Mouse (Mus musculus): Measurements from ENCODE around the gene Elk3.

The Elk3 gene

DNA sequence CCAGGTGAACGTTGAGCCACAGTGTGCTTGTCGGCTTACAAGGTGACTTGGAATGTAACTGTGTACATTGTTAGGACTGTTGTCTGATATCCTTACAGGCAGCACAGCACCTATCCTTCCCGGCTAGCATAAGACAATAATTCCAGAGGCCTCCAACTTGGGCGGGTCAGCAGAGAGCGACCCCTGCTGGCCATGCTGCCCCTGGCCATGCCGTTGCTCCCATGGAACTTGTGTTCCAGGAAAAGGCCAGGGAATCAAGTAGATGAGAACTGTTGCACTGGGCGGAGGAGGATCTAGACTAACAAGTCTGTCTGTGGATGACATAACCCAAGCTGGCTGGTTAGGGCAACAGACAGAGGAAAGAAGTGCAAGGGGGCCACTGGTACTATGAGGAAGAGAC, 19.6 kb downstream of the Elk3 start:
- peak; percentile 72 for DNase-seq

DNA sequence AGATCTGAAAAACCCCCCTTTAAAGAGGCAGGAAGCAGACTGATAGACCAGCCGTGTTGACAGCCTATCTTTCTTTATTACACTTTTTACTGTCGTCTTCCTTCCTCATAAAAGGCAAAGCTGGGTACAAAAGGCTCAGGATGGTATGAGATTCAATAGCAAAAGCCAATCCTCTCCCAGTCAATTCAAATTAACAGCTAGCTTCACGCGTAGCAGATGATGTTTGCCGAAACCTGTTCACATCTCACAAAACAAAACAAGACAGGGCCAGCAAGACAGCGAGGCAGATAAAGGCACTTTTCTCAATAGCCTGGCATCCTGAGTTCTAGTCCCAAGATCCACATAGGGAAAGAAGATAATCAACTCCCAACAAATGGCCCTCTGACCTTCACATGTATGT, 21.5 kb downstream of the Elk3 start:
- DNase-seq = no peak

DNA sequence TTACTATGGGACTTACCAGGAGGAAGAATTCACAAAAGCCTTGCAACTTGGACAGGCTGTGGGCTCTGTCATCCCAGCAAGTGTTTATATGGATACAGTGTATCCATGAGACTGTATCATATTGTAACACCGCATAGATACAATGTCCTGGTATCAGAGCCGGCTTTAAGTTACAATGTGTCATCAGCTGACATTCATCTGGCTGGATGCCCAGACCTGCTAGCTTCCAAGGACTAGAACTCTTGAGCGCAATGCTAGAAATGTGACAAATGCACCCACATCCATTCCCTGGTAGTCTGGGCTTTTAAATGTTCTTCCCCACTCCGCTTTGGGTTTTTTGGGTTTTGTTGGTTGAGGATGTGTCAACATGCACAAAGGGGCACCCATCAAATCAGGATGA, 22.6 kb downstream of the Elk3 start:
- DNase-seq = peak; percentile 9

DNA sequence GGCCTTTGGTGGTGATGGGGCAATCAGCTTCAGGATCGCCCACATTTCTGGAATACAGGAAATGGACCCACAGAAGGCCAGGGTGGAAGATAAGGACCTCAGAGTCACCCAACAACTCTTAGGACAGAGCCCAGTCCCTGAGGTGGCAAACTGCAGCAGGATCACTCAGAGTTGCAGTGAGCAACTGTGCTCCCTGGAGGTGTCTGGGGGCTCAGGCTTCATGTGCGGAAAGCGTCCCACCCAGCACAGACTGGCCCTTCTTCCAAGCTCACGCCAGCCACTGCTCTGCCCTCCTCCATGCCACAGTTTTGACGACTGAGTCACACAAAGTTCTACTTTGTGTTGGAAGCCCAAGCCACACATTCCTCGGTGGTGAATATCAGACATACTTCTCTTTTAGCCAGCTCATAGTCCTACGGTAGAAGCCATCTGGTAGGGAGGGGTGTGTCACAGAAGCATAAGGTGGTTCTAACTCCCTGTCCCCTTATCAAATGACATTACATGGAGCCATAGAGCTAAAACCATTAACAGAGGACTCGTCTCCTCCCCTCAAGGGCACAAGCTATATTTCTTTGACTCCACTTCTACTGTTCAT, 23.3 kb downstream of the Elk3 start:
- DNase-seq = no peak

DNA sequence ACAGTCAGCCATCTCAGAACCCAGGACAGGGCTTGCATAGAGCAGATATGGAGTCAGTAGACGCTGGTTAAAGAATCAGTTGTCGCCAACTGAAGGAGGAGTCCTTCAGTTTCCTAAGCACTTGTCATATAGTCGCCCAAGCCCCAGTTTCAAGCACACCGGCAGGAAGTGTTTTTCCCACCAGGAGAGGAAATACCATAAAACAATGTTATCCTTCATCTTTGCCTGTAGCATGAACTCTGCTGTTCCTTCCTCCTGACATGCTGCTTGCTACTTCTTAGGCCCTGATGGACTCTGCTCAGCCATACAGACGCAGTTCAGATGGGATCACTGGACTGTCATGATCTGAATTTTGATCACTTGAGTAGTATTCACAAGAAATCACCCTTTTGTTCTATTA, 25.4 kb downstream of the Elk3 start:
- DNase-seq = no peak

DNA sequence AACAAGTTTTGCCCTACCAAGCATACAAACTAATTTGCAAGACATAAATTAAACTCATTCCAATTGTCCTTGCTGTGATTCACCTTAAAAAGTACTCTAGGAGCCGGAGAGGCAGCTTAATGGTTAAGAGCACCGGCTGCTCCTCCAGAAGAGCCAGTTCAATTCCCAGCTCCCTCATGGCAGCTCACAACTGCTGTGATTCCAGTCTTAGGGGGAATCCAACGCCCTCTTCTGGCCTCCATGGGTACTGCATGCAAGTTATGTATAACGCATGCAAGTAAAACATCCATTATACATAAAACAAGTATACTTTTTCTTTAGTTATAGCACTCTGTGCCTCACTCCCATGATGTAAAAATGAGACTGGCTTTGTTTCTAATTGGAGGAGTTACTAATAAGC, 27.7 kb downstream of the Elk3 start:
- DNase-seq = peak; percentile 33

DNA sequence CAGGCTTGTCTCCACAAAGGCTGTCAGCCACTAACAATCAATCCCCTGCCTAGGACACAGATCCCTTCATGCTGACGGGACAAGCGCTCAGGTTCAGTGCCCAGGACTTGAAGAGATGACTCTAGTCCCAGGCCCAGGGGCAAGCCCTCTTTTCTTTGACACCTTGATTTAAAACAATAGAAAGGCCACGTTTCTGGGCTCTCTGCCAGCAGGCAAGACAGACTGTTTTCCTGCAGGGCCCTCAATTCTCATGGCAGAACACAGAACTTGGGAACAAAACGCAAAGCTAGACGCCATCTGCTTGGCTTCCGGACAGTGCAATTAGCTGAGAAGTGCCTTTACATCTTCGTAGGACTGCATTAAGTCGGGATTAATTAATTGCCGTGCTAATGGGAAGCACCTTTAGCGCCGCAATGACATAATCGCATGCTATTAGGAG, 28.4 kb downstream of the Elk3 start:
- DNase-seq = peak; percentile 74

DNA sequence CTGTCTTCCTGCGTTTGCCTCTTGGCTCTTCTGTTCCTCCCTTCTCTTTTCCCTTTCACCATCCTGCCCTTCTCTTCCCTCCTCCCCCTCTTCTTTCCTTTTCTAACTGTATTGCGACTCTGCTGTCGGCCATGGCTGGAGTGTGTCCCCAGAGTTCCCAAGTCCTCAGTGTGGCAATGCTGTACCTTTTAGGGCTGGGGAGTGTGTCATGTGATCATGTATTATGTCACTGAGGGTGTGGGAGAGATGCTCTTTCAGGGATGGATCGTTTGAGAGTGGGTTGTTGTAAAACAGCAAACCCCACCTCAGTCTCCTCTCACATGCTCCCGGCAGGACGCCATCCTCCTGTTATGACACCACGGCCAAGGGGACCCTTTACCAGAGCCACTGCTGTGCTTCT, 29.8 kb downstream of the Elk3 start:
- peak; percentile 19 for DNase-seq

DNA sequence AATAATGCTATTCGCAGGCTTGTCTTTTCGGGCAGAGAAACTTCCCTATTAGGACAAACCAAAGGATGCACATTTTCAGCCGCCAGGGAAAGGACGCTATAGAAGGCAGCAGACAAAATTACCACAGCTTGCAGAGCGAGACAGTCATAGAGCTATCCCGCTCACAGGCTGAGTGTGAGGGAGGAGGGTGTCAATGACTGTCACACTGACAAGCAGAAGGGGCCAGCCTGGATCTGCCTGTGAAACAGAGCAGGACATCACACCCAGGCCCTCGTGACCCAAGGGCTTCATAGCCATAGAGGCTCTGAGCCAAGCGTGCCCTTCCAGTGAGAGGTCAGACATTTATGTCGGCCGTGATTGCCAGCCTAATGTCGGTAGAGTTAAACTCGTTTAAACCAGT, 30.3 kb downstream of the Elk3 start:
- DNase-seq = peak; percentile 47

DNA sequence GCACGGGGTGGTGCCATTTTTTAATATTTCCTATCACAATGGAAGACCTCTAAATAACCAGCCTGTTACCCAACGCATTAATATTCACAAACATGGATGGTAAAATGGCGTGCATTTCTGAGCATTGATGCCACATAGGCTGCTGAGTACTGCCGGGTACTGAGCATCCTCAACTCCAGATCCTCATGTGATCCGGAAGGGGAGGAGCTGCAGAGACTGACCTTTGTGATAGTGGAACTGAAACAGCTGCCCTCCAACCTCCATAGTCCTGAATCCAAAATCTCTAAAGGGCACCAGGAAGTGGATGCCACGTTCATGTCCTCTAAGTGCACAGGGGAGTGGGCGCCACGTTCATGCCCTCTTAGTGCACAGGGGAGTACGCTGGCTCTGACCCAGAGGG, 31.9 kb downstream of the Elk3 start:
- peak; percentile 24 for DNase-seq

DNA sequence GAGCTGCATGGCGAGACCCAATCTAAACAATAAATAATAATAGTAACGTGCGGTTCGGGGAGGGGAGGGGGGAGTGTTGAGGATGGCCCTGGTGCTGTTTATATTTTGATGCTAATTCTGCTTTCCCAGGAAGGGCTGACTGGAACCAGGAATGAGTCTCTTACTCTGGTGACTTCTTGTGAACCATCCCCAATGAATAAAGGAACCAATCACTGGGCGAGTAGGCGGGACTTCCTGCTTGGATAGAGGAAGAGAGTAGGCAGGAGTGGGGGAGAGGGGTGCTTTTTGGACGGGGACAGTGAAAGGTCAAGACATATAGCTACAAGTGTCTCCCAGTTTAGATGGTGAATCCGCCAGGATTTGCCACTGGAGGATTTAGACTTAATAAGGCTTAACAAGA, 32.6 kb downstream of the Elk3 start:
- DNase-seq = peak; percentile 28

DNA sequence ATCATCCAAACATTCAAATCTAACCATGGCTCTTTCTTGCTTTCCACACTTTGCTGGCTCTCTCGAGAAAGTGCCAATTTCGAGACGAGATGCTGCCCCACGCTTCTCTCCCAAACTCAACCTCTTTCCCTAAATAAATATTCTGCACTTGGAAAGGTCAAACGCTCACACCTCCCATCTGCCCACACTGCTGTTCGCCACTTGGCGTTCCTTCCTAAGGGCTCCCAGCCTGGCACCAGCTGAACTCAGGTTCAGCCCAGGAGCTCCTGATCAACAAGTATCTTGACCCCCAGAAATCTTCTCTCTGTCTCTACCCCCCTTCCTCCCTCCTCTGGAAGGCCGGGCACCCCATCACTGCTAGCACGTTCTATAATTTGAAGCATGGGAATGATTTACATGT, 34.1 kb downstream of the Elk3 start:
- DNase-seq = peak; percentile 83

DNA sequence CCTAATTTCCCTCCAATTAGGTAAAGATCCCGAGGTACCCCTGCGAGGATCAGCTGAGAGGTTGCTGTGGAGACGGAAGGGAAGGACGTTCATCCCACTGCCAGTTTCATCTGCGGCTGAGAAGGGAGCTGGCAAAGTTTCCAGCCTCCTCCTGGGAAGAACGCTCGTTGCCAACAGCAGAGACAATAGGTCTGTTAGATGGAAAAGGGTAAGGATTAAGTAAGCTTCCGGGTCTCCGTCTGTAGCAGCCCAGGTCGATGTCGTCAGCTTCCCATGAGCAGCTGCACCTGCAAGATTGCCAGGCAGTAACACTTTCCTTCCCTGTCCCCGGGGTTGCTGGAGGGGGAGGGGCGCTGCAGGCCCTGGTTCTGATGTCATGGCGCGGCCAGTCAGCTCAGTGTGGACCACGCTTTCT, 34.6 kb downstream of the Elk3 start:
- DNase-seq = peak; percentile 95

DNA sequence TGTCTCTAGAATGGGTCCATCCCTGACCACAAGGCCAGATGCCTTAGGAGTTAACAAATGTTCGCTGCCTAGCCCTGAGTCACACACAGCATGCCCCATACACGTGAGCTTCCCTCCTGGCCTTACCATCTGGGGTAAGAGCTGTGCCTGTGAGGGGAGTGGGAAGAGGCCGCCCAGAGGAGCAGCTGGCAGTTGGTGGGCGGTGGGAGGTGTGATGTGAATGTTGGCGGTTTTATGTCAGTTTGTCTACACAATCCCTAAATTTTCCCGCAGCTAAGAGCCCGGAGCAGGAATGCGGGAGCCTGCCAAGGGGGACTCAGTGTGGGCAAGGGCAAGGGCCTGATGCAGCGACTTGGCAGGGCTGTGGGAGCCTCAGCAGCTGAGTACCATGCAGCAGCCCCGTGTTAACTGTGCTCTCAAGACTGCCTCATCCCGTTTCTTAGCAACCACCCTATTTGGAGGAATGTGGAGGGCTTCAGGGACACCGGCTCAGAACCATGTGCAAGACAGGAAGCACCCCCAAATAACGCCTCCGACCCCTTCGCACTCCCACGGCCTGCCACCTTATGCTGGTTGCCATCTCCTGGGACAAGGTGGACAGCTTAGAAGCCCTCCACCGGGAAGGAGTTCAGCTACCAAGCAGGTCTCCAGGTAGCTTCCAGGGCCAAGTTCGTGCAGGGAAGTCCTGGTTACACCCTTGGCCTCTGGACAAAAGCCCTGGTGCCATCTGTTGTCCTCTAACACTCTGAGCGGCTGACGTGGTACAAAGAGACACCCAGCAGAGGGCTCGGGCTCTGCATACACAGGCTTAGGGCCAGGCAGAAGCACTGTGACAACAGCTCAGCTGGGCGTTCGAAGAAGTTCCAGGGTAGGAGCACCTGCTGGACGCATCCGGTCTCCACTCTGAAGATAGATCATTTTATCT, 35.5 kb downstream of the Elk3 start:
- peak; percentile 97 for DNase-seq

DNA sequence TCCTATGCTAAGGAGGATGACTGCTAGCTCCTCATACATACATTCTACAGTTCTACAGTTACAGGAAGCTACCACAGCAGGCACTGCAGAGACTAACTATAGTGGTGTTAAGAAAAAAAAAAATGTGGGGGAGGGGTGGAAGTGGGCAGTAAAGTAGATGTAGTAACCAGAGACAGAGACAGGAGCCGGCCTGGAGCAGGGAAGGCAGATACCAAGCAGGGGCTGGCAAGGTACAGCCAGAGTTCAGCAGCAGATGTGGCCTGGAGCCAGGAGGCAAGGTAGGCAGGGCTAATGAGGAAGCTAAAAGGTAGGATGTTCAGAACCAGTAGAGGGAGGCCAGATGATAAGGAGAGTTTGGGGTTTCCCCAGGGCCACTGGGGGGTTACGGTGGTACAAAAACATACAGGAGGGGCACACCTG, 36.6 kb downstream of the Elk3 start:
- peak; percentile 55 for DNase-seq

DNA sequence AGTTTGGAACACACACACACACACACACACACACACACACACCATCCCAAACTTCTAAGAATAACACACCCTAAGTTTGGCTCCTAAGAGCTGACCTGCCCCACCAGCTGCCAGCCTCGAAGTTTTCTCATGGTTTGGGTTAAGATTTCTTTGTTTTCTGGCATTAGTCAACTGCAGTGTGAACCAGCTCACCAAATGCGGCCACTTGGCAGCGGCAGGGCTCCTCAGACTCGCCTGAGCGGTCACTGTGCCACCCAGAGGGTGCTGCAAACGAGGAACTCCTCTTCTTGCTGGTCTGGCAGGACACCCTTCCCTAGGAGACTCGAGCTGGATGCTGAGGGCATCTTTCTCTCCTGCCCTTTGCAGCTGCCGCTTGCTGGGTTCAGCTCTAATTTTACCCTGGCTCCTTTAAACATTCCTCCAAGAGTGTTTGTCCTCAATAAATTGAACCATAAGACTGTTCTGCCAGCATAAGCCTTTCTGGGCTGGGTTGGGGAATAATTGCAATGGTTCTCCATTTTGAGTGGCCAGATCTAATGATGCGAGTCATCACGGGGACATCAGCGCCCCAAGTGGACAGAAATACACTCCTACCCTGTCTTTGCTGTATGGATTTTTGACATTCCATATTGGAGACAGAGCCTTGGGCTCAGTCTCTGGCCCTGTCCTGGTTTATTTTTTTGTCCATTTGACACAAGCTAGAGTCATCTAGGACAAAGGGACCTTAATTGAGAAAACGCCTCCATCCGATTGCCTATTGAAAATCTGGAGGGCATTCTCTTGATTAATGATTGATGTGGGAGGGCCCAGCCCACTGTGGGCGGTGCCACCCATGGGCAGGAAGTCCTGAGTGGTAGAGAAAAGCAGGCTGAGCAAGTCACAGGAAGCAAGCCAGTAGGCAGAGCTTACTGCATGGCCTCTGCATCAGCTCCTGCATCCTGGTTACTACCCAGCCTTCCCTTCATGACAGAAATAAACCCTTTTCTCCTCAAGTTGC, 37.7 kb downstream of the Elk3 start:
- DNase-seq = no peak

DNA sequence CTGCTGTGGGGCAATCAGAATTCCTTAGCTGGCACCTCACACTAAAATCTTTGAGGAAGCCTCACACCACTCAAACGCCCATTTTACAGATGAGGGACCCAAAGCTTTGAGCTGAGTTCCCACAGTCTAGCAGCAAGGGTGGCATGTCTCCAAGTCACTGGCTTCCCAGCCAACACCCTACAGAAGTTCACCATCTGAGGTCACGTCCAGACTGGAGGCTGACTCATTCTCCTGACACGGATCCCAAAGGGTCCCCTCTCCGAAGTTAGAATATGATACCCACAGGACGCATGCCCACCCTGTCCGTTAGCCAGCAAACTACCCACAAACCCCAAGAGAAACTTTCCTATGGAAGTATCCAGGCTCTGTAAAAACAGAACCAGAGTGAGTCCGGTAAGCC, 39.1 kb downstream of the Elk3 start:
- no peak for DNase-seq

DNA sequence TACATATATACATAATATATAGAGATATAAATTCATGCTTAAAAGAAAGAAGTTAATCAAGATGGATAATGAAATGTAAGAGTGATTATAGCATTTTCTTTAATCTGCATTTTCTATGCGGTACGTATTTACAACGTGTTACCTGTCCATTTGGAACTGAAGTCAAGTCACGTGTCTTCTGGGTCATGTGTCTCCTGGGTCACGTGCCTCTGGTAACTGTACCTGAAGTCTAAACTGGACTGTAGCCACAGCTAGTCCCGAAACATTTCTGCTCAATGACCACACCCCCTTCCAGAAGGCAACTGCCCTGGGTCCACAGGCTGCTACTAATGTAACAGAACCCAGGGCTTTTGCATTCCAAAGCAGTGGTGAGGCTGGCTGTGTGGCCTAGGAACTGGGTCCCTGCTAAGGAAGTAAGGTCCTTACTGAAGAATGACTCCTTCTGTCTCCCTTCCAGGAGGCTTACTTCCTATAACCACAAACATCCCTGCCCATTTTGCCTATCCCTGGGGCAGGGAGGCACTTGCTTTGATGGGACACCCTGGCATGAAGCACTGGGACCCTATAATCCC, 40.0 kb downstream of the Elk3 start:
- no peak for DNase-seq

DNA sequence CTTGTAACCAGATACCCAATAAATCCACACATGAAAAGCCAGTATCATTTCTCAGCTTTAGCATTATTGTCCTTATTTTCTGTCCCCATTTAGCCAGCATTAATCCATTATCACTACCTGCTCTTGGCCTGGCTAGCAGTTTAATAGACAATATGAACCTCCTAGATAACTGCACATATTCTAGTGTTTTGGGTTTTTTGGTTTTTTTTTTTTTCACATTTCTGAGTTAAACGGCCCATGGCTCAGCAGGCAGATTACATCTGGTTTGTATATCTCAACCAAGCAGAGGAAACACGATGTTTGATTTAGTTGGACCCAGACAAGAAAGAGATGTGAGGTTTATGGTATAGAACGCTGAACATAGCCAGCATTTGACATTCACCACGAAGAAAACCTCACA, 41.2 kb downstream of the Elk3 start:
- DNase-seq = no peak

DNA sequence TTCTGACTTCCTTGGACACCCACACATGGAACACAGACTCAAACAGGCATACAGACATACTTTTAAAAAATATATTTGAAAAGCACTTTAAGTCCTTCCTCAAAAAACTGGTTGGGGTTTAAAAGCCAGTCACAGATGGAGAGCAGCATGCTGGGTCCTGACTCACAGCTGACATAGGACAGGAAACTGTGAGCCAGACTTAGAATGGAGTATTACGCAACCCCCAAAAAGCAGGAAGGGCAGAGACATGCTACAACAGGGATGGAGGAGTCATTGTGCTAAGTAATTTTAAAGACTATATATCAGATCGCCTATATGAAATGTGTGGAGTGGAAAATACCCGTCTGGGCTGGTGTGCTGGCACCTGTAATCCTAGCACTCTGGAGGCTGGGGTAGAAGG, 42.6 kb downstream of the Elk3 start:
- no peak for DNase-seq

DNA sequence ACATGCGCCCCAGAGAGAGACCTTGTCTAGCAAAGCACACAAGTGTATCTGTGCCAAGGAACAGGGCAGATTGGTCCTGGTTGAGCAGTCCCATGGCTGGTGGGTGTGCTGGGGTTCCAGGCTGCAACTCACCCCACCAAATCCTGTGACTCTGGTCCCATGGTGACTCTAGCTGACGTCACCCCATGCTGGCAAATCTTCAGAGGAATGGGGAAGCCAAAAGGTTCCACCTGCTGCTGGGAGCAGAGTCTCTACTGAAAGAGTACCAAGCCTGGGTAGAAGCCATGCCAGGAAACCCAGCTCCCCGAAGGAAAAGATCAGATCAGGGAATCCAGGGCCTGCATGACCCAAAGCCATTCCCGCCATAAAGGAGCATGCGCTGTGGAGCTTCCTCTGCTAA, 43.4 kb downstream of the Elk3 start:
- DNase-seq = no peak

DNA sequence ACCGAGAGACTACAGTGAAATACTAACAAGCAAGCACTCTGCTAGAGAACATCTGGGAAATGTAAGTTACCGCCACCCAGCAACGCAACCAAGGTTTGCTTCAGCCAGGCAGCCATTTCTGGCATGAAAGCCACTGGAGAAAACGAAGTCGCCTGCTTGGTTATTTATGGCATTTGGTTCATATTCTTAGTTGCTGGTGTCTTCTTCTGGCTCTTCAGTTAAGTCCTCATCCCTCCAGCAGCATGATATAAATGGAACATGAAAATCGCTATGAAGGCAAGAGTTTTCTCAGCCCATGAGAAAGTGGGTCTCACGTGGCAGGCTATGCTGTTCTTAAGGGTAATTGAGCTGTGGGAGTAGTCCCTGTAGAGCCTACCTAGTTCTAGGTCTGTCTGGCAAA, 44.4 kb downstream of the Elk3 start:
- no peak for DNase-seq

DNA sequence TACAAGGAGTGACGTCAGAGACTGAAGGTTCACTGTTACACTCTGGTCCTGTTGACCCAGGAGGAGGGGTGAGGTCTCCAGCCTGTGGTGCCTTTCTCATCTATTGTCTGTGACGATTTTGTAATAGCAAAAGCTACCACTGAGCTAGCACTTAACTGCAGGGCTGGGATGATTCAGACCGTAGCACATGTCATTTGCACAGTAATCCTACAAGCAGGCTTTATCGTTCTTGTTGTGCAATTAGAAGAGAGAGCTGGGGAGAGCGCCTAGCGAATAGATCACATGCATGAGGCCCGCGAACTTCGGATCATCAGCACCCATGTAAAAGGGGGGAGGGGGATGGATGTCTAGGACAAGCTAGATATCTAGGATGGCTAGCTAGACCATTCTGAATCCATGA, 45.1 kb downstream of the Elk3 start:
- no peak for DNase-seq
